Mouse (Mus musculus) heart, postnatal 4 days (tissue): ENCODE measurements around the gene Leo1. TPM values are rescaled to one million over a fixed set of nuclear protein-coding genes. Genes with fewer than 3 reads are reported as not detected.
"Not testable (repeated sequence)": the region's sequence is repeated elsewhere in the genome, so short reads cannot be mapped to it uniquely, and the experiment has no call there.

Experiments used
- DNase-seq: peaks from one replicate; pipeline ENCODE4 v3.0.0; 2021
- total RNA-seq, 2 experiments: library from RNA; stranded (reverse); gene quantifications; 2 replicates each; pipeline ENCODE4 v1.2.3; 2021

The Leo1 gene
- total RNA-seq, 2 experiments from 2014 or later: 23.1 to 25.4 TPM

DNA sequence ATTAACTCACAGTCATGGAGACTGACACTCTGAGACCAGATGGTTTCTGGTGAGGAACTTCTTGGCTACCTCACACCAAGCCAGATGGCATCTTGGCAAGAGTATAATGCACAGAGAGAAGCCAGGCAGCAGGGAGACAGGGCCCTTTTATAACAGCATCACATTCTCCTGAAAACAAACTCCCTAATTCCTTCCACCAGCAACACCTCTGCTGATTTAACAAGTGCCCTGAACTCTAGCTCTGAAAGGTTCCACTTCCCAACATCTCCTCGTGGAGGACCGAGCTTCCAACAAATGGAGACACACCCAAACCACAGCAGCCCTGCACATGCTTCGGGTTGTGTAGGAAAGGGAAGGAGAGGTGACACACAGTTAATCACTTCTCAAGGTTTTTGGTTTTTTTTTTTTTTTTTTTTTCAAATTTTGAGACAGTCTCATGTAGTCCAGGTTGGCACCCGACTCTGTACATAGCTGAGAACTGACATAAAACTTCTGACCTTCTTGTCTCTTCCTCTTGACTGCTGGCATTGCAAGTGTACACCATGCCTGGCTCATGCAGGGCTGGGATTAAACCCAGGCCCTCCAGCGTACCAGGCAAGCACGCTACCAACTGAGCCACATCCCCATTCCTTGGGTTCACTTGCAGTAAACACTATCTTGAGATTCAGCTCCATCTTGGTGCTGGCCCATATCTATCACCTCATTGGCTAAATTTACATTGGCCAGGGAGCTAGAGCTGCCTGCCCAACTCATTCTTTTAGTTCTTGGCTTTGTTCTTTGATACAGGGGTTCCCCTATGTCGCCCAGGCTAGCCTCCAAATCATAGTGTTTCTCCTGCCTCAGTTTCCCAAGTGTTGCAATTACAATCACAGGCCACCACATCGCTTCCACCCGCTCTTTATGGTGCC lies 13.7 kb upstream of the Leo1 start:
- DNase-seq: peak; percentile 35

DNA sequence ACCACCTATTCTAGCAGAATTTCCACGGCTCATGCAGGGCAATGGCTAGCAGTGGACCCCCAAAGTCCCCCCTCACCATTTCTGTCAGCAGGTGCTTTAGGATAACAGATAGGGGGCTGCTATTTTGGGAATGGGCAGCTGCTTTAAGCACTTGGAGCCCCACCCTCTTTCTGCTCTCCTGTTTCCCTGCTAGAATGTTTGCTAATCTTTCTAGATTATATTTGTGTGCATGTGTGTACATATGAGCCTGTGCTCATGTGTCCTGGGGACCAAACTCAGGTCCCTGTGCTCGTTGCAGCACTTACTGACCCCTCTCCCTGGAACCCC lies 13.1 kb upstream of the Leo1 start:
- no peak for DNase-seq

DNA sequence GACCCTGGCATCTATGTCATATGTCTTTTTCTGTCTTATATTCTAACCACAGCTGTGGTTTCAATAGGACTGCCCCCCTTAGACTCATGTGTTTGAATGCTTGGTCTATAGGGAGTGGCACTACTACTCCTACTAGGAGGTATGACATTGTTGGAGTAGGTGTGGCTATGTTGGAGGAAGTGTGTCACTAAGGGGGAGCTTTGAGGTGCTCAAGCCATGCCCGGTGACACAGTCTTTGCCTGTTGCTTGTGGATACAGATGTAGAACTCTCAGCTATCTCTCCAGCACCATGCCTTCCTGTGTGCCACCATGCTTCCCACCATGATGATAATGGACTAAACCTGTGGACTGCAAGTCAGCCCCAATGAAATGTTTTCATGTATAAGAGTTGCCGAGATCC lies 12.3 kb upstream of the Leo1 start:
- DNase-seq: no peak

DNA sequence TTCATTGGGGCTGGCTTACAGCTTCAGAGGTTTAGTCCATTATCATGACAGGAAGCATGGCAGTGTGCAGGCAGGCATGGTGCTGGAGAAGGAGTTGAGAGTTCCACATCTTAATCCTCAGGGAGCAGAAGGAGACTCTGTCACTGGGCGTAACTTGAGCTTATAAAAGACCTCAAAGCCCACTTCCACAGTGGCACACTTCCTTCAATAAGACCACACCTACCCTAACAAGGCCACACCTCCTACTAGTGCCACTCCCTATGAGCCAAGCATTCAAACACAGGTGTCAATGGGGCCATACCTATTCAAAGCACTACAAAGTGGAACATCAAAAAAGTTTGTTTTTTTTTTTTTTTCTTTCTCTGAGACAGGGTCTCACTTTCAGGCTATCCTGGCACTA lies 11.7 kb upstream of the Leo1 start:
- no peak for DNase-seq

DNA sequence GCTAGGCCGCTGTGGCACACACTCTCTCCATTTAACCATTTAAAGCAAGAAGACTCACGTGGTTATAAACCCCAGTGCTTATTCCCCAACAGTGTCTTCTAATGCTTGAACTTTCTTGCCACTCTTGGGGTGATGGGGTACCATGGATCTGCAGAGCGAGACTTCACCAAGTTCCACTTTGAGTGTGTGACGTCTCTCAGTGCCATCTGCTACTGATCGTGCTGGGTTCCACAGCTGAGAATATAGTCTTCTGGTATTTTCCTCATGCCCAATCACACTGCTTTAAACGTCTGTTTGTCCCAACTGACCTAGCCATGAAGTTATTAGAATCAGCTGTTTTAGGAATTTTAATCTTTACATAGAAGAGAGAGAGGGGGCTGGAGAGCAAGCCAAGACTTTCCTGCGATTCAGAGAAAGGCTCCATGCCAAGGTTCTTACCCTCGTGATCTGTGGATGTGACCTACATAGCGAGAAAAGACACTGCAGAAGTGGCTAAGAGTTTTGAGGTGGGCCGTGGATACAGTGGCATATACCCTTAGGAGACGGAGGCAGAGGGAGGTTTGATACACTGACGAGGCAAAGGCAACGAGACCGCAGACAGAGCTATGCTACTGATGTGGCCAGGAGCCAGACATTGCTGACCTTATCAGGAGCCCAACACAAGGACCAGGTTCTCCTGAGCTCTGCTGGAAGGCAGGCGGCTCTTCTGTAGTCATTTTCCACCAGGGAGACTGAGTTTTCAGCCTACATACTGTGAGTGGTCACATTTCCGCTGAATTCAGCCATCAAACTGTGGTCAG lies 10.3 kb upstream of the Leo1 start:
- peak; percentile 71 for DNase-seq

DNA sequence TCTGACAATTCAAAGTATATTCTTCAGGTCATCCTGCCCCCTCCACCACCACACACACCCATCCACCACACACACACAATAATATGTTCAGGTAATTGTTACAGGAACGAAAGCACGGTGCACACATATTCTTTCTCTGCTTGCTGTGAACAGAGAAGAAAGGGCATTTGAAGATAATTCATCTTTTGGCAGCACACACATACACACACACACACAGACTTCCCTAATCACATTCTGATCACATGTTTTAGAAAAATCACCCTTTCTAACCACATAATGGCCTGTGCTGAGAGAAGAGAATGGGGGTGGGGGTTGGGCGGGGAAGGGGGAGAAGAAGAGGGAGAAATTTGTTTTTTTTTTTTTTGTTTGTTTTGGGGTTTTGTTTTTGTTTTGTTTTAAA lies 8.6 kb upstream of the Leo1 start:
- DNase-seq: no peak

DNA sequence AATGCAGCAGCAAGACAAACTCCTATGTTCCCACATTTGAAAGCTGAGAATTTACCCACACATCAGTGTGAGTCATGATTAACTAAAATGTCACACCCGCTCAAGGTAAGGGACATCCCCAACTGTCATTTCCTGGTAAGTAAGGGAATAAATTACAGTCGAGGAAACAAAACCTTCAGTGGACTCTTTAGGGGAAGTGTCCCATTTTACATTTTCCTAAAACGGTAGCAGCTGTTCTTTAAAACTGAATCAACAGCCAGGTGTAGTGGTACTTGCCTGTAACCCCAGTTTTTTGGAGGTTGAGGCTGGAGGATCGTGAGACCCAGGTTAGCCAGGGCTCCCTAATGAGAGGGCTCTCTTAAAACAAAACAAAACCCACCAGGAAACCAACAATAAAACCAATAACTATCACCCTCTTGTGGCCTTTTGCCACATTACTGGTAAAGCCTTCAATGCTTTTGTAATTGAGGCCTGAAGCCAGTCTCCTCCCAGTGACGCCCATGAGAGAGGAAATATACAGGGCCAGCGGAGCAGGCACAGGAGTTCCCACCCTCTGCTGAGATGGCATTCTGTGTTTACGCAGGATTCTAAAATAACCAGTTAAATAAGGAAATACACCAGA lies 7.0 kb upstream of the Leo1 start:
- peak; percentile 66 for DNase-seq

DNA sequence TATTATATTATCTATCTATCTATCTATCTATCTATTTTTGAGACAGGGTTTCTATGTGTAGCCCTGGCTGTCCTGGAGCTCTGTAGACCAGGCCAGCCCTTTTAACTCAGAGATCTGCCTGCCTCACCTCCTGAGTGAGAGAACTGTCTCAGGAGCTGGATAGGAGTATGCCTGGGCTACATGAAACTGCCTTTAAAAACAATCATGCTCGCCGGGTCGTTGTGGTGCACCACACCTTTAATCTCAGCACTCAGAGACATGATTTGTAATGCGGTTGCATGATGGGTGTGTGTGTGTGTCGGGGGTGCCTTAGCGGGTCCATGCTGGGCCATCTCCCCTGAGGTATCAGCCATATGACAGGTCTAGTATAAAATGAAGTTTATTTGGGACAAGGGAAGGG lies 6.5 kb upstream of the Leo1 start:
- DNase-seq: no peak

DNA sequence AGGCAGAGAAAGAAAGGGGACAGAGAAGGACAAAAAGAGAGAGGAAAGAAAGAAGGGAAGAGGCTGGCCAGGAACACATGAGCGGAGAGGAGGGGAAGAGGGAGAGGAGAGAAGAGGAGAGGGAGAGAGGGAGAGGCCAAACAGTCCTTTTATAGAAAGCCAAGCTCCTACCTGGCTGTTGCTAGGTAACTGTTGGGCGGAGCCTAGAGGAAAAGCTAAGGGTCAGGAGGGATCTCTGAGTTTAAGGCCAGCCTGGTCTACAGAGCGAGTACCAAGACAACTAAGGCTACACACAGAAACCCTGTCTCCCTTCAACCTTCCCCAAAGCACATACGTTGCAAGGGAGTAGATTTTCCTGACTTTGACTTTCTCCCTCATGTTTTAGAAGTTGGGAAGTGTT lies 6.0 kb upstream of the Leo1 start:
- DNase-seq: no peak

DNA sequence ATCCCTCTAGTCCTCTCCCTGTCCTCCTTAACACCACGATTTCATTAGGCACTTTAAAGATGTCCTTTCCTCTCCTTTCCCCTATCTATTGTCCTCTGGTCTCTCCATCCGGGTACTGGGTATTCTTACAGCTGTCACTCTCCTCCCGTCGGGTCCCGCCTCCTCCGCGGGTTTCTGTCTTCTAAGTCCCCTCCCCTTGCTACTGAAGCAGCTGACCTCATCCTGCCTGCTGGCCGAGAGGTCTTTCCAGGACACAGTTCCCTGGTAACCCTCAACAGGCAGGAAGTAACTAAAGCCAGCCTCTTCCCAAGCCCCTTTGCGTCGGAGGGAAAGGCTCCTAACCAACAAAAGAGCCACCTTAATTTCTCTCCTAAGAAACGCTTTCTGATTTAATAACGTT lies 5.4 kb upstream of the Leo1 start:
- peak; percentile 86 for DNase-seq

DNA sequence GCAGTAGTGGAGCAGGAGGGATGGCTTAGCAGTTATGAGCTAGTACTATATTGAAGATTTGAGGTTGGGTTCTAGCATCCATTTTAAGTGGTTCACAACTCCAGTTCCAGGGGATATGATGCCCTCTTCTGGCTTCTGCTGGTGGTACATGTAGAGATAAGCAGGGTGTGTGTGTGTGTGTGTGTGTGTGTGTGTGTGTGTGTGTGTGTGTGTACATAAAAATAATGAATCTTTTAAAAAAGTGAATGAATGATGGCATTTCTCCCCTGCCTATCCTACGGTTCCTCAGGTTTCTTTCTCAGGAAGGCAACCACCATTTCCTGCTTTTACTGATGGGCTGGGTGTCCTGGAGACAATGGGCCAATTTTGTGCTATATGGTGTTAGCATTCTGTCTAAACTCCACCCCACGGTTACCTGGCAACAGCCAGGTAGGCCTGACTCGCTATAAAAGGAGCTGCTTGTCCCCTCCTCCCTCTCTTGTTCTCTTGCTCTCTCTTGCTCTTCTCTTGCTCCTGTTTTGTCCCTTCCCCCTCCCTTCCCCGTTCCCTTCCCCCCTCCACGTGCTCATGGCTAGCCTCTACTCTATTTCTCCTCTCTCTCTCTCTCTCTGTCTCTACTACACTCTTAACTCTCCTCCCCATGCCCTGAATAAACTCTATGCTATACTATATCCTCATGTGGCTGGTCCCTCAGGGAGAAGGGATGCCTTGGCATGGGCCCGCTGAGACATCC lies 3.5 kb upstream of the Leo1 start:
- peak; percentile 33 for DNase-seq

DNA sequence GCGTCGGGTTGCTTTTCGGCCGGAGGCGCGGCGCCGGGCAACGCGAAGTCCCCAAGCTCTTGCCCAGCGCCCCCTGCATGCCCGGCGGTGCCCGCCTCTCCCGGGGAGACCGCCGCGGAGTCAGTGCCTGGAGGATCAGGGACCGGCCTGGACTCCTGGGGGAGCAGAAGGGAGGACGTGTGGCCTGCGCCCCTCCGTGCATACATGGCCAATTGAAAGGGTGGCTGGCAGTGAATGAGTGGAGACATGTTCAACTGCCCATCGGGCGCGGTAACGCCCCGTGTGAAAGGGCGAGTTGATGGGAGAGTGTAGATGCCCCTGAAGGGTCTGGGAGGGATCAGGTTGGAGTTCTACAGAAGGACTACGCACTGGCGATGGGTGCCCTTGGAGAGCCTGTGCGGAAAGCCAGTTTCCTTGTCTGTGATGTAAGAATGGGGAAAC lies 387 bp downstream of the Leo1 start:
- no peak for DNase-seq

DNA sequence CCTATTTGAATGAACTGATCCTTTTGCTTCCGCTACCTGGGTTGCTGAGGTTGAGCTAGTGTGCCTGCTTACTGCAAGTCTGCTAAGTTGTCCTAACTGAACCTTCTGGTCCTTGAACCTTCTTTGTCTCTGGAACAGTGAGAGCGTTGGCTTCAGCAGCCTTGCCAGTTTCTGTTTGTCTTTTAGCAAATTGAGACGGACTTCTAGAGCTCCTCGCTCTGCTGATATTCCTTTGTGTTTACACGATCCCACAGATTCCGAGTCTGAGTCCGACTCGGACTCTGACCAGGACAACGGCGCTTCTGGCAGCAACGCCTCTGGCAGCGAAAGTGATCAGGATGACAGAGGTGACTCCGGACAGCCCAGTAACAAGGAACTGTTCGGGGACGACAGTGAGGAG lies 3.7 kb downstream of the Leo1 start:
- no peak for DNase-seq

DNA sequence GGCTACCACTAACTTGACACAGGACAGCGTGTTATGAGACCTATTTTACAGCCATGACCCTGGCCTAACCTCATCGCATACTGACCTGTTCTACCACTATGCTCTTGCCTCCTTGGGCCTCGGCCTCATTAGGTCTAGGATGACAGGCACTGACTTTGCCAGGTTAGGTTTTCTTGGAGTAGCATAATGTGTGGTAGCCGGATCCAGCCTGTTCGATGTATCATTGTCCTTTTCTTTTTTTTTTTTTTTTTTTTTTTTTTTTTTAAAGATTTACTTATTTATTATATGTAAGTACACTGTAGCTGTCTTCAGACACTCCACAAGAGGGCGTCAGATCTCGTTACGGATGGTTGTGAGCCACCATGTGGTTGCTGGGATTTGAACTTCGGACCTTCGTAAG lies 5.2 kb downstream of the Leo1 start:
- DNase-seq: not testable (repeated sequence)

DNA sequence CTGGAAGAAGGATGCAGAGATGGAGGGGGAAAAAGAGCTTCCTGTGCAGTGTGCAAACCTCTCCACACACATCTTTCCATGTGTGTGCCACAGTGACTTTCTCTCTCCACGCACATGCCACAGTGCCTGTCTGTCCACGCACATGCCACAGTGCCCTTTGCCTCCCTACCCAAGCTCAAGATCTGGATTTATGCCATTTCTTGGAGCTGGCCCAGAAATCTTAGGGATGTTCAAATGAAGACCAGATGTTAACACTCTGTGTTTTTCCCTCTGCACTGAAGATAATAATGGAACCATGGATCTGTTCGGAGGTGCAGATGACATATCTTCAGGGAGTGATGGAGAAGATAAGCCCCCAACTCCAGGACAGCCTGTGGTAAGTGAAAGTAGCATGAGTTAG lies 6.7 kb downstream of the Leo1 start:
- DNase-seq: no peak

DNA sequence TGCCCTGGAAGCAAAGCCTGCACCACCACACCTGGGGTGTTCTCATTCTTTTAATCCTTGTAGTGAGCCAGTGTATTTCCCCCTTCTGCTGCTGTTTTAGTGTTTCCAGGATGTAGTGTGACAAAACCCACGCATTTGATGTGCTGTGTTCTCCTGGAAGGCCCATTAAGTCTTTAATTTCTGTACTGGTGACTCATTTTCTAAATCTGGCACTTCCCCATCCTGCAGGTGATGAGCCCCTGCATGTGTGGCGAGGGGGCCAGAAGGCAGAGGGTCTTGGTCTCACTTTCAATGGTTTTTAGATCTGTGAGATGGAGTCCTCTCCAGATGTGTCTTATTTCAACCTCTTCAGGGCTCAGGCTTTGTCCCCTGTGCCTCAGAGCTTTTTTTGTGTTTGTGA lies 12.7 kb downstream of the Leo1 start:
- DNase-seq: no peak

DNA sequence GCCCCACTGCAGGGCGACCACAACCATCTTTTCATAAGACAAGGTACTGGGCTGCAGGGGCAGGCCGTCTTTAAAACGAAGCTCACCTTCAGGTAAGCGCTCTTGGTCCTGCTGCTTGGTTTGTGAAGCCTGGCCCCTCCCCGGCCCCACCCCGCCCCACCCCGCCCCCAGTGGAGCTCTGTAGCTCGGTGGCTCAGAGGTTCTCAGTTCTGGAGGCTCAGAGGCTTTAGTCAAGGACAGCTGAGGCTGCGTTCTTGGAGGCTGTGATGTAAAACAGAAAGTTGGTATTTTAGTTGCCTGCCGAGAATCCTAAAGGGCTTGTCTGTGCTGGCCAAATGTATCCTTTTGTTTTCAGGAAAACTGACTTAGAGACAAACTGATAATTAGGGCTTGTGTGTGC lies 14.4 kb downstream of the Leo1 start:
- DNase-seq: no peak

DNA sequence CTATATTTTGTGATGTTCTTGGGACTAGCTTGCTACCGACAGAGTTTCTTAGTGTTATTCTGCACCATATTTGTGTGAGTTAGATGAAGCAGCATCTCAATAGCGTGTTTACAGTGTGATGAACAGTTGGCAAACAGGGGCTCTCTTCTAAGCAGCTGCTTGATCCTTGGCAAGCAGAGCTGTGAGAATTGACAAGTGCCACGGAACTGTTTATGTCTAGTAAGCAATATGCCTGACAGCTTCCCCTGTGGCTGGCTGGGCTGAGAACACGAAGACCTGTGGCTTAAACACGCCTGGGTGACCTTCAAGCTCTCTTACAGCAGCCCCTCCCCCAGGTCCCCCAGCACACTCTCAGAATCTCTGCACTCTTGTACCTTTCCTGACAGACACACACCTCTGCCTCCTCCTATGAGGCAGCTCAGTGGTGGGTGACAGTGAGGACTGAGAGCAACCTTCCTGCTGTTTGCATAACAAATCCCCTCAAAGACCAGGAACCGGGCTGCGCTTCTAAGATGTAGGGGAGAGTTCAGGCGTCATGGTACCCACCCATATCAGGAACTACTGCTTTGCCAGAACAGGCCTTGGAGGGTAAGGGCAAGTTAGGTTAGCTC lies 21.8 kb downstream of the Leo1 start:
- no peak for DNase-seq

DNA sequence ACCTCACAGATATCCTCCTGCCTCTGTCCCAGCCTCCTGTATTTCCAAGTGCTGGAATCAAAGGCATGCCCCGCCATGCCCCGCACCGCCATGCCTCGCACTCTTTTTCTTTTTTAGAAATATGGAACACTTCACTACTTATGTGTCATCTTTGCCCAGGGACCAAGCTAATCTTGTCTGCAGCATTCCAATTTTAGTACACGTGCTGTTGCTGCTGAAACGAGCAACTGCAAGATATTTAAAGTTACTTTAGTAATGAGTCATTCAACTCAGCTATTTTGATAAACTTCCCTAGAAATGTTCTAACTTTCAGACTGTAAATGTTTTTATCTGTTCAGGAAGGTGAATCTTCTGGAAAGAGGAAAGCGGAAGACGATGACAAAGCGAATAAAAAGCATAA lies 24.5 kb downstream of the Leo1 start:
- DNase-seq: no peak

DNA sequence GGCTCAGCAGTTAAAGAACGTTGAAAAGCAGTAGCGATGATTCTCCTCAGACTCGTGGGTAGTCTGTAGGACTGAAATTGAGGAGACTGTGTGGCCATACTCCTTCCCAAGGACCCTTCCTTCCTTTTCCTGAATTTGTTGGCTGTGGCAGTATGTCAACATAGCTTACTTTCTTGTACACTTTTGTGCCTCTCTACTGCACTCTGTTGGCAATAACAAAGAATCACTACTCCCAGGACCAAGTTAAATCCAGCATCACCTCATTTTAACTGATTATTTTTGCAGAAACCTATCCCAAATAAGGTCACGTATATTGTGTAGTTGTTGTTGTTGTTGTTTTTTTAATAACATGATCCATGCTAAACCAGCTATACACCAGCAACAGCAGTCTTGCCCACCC lies 25.3 kb downstream of the Leo1 start:
- no peak for DNase-seq

DNA sequence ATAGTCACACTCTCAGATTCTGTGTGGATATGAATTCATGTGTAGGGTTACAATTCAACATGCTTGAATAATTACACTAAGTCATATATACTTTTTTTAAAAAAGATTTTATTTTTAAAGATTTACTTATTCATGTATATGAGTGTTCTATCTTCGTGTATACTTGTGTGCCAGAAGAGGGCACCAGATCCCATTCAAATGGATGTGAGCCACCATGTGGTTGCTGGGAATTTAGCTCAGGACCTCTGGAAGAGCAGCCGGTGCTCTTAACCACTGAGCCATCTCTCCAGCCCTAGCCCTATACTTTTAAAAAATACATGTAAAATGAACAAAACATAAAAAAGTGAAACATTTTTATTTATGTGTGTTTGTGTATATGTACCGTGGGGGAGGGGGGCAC lies 26.3 kb downstream of the Leo1 start:
- no peak for DNase-seq

DNA sequence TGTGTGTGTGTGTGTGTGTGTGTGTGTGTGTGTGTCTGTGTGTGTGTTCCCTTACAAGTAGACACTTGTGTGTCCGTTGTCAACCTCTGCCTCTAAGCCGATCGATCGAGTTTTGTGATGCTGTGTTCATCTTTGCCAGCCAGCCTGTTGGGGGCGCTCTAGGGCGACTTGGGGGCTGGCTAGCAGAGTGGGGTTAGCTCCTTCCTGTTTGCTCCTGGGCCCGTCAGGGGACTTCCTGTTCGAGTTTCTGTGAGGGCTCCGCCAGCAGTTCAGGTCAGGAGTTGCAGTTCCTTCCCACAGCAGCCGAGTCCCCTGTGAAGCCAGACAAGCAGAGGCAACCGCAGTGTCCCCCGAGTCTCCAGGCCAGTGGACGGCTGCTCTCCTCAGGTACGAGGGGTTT lies 27.0 kb downstream of the Leo1 start:
- peak; percentile 29 for DNase-seq
